Mouse (Mus musculus): ENCODE measurements around the gene Fbxw9. TPM values are rescaled to one million over a fixed set of nuclear protein-coding genes. Genes with fewer than 3 reads are reported as not detected.

Fbxw9 gene
- total RNA-seq (2012; rRNA removed) (14.1 and 21.9 TPM in 2 replicates), total RNA-seq (2014; rRNA removed) (6.4 and 7.3 TPM in 2 replicates), polyA plus RNA-seq (2012; ENCODE audit: insufficient read length, low read depth) (10.4 and 11.7 TPM in 2 replicates)

- no peak within 1 kb of the TSS for H3K27ac ChIP-seq (ENCODE audit: insufficient read depth, low read depth)
- dilution Hi-C loops (cut with MboI; ENCODE audit: extremely low pct_ligation_motif_present, extremely low pct_unique_long_range_greater_than_20kb, low sequenced_read_pairs) (no loop called here), in situ Hi-C loops (cut with MboI; ENCODE audit: low pct_ligation_motif_present, low pct_unique_long_range_greater_than_20kb, low sequenced_read_pairs) (no loop called here)
- peaks cover 5 to 18% of the 10 kb centered on the region in 2 experiments for H3K4me1 ChIP-seq (ENCODE audit: control insufficient read depth in 1 of 2, insufficient read depth in 2 of 2)
- H3K4me2 ChIP-seq (ENCODE audit: insufficient read depth, low read depth, poor library complexity, severe bottlenecking): peak within 1 kb of the TSS; percentile 86
- peak; percentile 94 for DNase-seq (ENCODE audit: extremely low read depth)
- H3K4me3 ChIP-seq (replicated peaks in 1 of 3; ENCODE audit: low read depth in 2 of 3, low read length in 2 of 3, poor library complexity in 1 of 3): peak within 1 kb of the TSS; percentile 85 to 100 (median 93)
- H3K36me3 ChIP-seq (replicated peaks in 1 of 2; ENCODE audit: control insufficient read depth in 1 of 2, insufficient read depth in 1 of 2, low read length in 1 of 2): peaks cover 29 to 56% of the 10 kb centered on the region in 2 experiments
- no peak for TF ChIP-seq USF2 (conservative IDR thresholded peaks at IDR 0.05; ENCODE audit: low read depth, low read length)
- peak; percentile 40; the same call in 1 of the 2 replicates for TF ChIP-seq IRF4 (IDR thresholded peaks at IDR 0.05; ENCODE audit: low read depth, low read length)
- 0 out of 2 replicates have a peak, but pooled peaks have one; percentile 40 for TF ChIP-seq KAT2A (IDR thresholded peaks at IDR 0.05; ENCODE audit: insufficient replicate concordance, low read length)
- peak; percentile 81 for TF ChIP-seq HCFC1 (IDR thresholded peaks at IDR 0.05; ENCODE audit: low read depth, low read length)
- TF ChIP-seq BHLHE40 (IDR thresholded peaks at IDR 0.05; ENCODE audit: low read depth, low read length): peak; percentile 24; the same call in 1 of the 2 replicates
- TF ChIP-seq ZKSCAN1 (IDR thresholded peaks at IDR 0.05; ENCODE audit: borderline replicate concordance, low read depth, low read length): no peak
- TF ChIP-seq SIN3A (IDR thresholded peaks at IDR 0.05; ENCODE audit: low read length): peak; percentile 100
- TF ChIP-seq MXI1 (IDR thresholded peaks at IDR 0.05; ENCODE audit: low read depth, low read length): peak; percentile 95
- TF ChIP-seq TCF12 (IDR thresholded peaks at IDR 0.05; ENCODE audit: low read depth, low read length): 0 out of 2 replicates have a peak, but pooled peaks have one; percentile 17
- peak; percentile 78; the same call in 1 of the 2 replicates for TF ChIP-seq POLR2AphosphoS2 (IDR thresholded peaks at IDR 0.05; ENCODE audit: low read depth, low read length)
- 0 out of 2 replicates have a peak, but pooled peaks have one; percentile 29 for TF ChIP-seq JUND (conservative IDR thresholded peaks at IDR 0.05; ENCODE audit: low read depth, low read length)
- TF ChIP-seq SMC3 (IDR thresholded peaks at IDR 0.05; ENCODE audit: low read depth, low read length): no peak
- TF ChIP-seq ELF1 (IDR thresholded peaks at IDR 0.05; ENCODE audit: low read depth, low read length): peak; percentile 84
- no peak for TF ChIP-seq UBTF (IDR thresholded peaks at IDR 0.05; ENCODE audit: low read depth, low read length)
- no peak for TF ChIP-seq CTCF (conservative IDR thresholded peaks at IDR 0.05 in 1 of 2, IDR thresholded peaks at IDR 0.05 in 1 of 2; ENCODE audit: low read depth in 2 of 2, low read length in 2 of 2)
- TF ChIP-seq JUN (IDR thresholded peaks at IDR 0.05; ENCODE audit: insufficient read depth, low read depth, low read length): 0 out of 2 replicates have a peak, but pooled peaks have one; percentile 15
- peak; percentile 85 for TF ChIP-seq ZNF384 (IDR thresholded peaks at IDR 0.05; ENCODE audit: low read depth, low read length)
- TF ChIP-seq EP300 (IDR thresholded peaks at IDR 0.05; ENCODE audit: low read length): no peak
- peak; percentile 53; the same call in 1 of the 2 replicates for TF ChIP-seq POLR2A (IDR thresholded peaks at IDR 0.05; ENCODE audit: low read depth, low read length)
- no peaks in the 10 kb centered on the region for H3K27me3 ChIP-seq (replicated peaks)
- no peaks in the 10 kb centered on the region for H3K79me2 ChIP-seq (replicated peaks; ENCODE audit: control insufficient read depth, extremely low read depth, insufficient read depth, poor library complexity, severe bottlenecking)
- H3K9ac ChIP-seq (ENCODE audit: insufficient read depth, low read depth): peak within 1 kb of the TSS; percentile 83
- no peaks in the 10 kb centered on the region for H3K9me3 ChIP-seq (replicated peaks; ENCODE audit: low read length)
Measured at GRCm38 (mm10) chr8:85059879-85060616, at the start of gene Fbxw9. Gene Fbxw9 (plus strand): TSS chr8:85060055.

- dilution Hi-C loops (cut with MboI; ENCODE audit: extremely low pct_ligation_motif_present, extremely low pct_unique_long_range_greater_than_20kb, low sequenced_read_pairs): no loop called here
- H3K4me3 ChIP-seq (replicated peaks in 1 of 3; ENCODE audit: low read depth in 2 of 3, low read length in 2 of 3, poor library complexity in 1 of 3): no peak overlapping the region
- no peak for DNase-seq (ENCODE audit: extremely low read depth)
Measured at GRCm38 (mm10) chr8:85011242-85011641, 48.6 kb upstream of the Fbxw9 start.

More at GRCm38 (mm10) chr8:85011242-85011641, 48.6 kb upstream of the Fbxw9 start:
- H3K9ac ChIP-seq (ENCODE audit: insufficient read depth, low read depth): no peak overlapping the region
- H3K27ac ChIP-seq (ENCODE audit: insufficient read depth, low read depth): no peak overlapping the region
- H3K4me1 ChIP-seq (ENCODE audit: control insufficient read depth in 1 of 2, insufficient read depth in 2 of 2): no peaks in the 10 kb centered on the region
- no peaks in the 10 kb centered on the region for H3K79me2 ChIP-seq (replicated peaks; ENCODE audit: control insufficient read depth, extremely low read depth, insufficient read depth, poor library complexity, severe bottlenecking)
- peaks cover 0 to 5% of the 10 kb centered on the region in 2 experiments for H3K36me3 ChIP-seq (replicated peaks in 1 of 2; ENCODE audit: control insufficient read depth in 1 of 2, insufficient read depth in 1 of 2, low read length in 1 of 2)
- in situ Hi-C loops (cut with MboI; ENCODE audit: low pct_ligation_motif_present, low pct_unique_long_range_greater_than_20kb, low sequenced_read_pairs): no loop called here
- no peak for TF ChIP-seq E2F4 (IDR thresholded peaks at IDR 0.05; ENCODE audit: insufficient replicate concordance, low read depth, low read length)
- TF ChIP-seq IRF4 (IDR thresholded peaks at IDR 0.05; ENCODE audit: low read depth, low read length): no peak
- TF ChIP-seq PAX5 (IDR thresholded peaks at IDR 0.05; ENCODE audit: low read length): no peak
- no peak for TF ChIP-seq NELFE (IDR thresholded peaks at IDR 0.05; ENCODE audit: low read depth, low read length)
- TF ChIP-seq ZNF384 (IDR thresholded peaks at IDR 0.05; ENCODE audit: low read depth, low read length): no peak
- TF ChIP-seq JUND (conservative IDR thresholded peaks at IDR 0.05; ENCODE audit: low read depth, low read length): no peak
- TF ChIP-seq TCF12 (IDR thresholded peaks at IDR 0.05; ENCODE audit: low read depth, low read length): no peak
- no peak for TF ChIP-seq MXI1 (IDR thresholded peaks at IDR 0.05; ENCODE audit: low read depth, low read length)
- TF ChIP-seq EP300 (IDR thresholded peaks at IDR 0.05; ENCODE audit: low read length): no peak
- TF ChIP-seq RCOR1 (conservative IDR thresholded peaks at IDR 0.05; ENCODE audit: low read depth, low read length): no peak
- no peak for TF ChIP-seq ELF1 (IDR thresholded peaks at IDR 0.05; ENCODE audit: low read depth, low read length)
- no peak for TF ChIP-seq NRF1 (IDR thresholded peaks at IDR 0.05; ENCODE audit: low read depth, low read length)
- TF ChIP-seq HCFC1 (IDR thresholded peaks at IDR 0.05; ENCODE audit: low read depth, low read length): no peak
- TF ChIP-seq UBTF (IDR thresholded peaks at IDR 0.05; ENCODE audit: low read depth, low read length): no peak
- TF ChIP-seq SMC3 (IDR thresholded peaks at IDR 0.05; ENCODE audit: low read depth, low read length): no peak
- TF ChIP-seq MAX (IDR thresholded peaks at IDR 0.05; ENCODE audit: low read length): no peak
- no peak for TF ChIP-seq CTCF (conservative IDR thresholded peaks at IDR 0.05 in 1 of 2, IDR thresholded peaks at IDR 0.05 in 1 of 2; ENCODE audit: low read depth in 2 of 2, low read length in 2 of 2)
- H3K4me2 ChIP-seq (ENCODE audit: insufficient read depth, low read depth, poor library complexity, severe bottlenecking): no peak overlapping the region
- no peaks in the 10 kb centered on the region for H3K27me3 ChIP-seq (replicated peaks)
- no peaks in the 10 kb centered on the region for H3K9me3 ChIP-seq (replicated peaks; ENCODE audit: low read length)

Measured in CH12.LX (cell line).